Mouse (Mus musculus): Measurements from ENCODE around the gene Sidt1. TPM values are rescaled to one million over a fixed set of nuclear protein-coding genes. Genes with fewer than 3 reads are reported as not detected.

The Sidt1 gene
- polyA plus RNA-seq, 1 experiment from 2014 or later, result 10.6 TPM

GRCm38 (mm10) chr16:44242633-44243032 is 90.4 kb downstream of the Sidt1 start:
- Histone ChIP-seq H3K4me3 (ENCODE audit: low read depth, low read length) (no peak overlapping the region), H3K27me3 (ENCODE audit: control insufficient read depth, insufficient read depth, low read length) (no peaks in the 10 kb centered on the region), H3K4me1 (ENCODE audit: control insufficient read depth, insufficient read depth, low read length) (no peaks in the 10 kb centered on the region), H3K27ac (ENCODE audit: low read depth, low read length) (no peak overlapping the region), H3K36me3 (ENCODE audit: control insufficient read depth, insufficient read depth, low read length) (no peaks in the 10 kb centered on the region), H3K9me3 (ENCODE audit: control insufficient read depth, low read length) (no peaks in the 10 kb centered on the region), H3K9ac (replicated peaks; ENCODE audit: low read depth, low read length) (no peak overlapping the region), H3K4me2 (ENCODE audit: low read depth, low read length) (no peak overlapping the region)
- ATAC-seq (ENCODE audit: low read depth), result peak; percentile 81
- WGBS, result 4% methylated on average over 1 of the region's 1 CpGs

- 72% methylated on average over 8 of the region's 8 CpGs for WGBS
- no peak overlapping the region for H3K4me2 ChIP-seq (ENCODE audit: low read depth, low read length)
- no peak for ATAC-seq (ENCODE audit: low read depth)
Measured at GRCm38 (mm10) chr16:44240406-44240805, 92.6 kb downstream of the Sidt1 start.

GRCm38 (mm10) chr16:44238835-44239263 is 94.1 kb downstream of the Sidt1 start:
- H3K4me3 ChIP-seq (ENCODE audit: low read depth, low read length), result no peak overlapping the region
- no peak for ATAC-seq (ENCODE audit: low read depth)
- H3K9ac ChIP-seq (replicated peaks; ENCODE audit: low read depth, low read length), result no peak overlapping the region
- no peaks in the 10 kb centered on the region for H3K4me1 ChIP-seq (ENCODE audit: control insufficient read depth, insufficient read depth, low read length)
- no peaks in the 10 kb centered on the region for H3K36me3 ChIP-seq (ENCODE audit: control insufficient read depth, insufficient read depth, low read length)
- 66% methylated on average over 10 of the region's 10 CpGs for WGBS
- H3K27me3 ChIP-seq (ENCODE audit: control insufficient read depth, insufficient read depth, low read length), result no peaks in the 10 kb centered on the region
- H3K27ac ChIP-seq (ENCODE audit: low read depth, low read length), result no peak overlapping the region
- no peak overlapping the region for H3K4me2 ChIP-seq (ENCODE audit: low read depth, low read length)
- H3K9me3 ChIP-seq (ENCODE audit: control insufficient read depth, low read length), result no peaks in the 10 kb centered on the region

More at GRCm38 (mm10) chr16:44240406-44240805, 92.6 kb downstream of the Sidt1 start:
- no peaks in the 10 kb centered on the region for H3K4me1 ChIP-seq (ENCODE audit: control insufficient read depth, insufficient read depth, low read length)
- no peaks in the 10 kb centered on the region for H3K9me3 ChIP-seq (ENCODE audit: control insufficient read depth, low read length)
- H3K27ac ChIP-seq (ENCODE audit: low read depth, low read length), result no peak overlapping the region
- no peak overlapping the region for H3K4me3 ChIP-seq (ENCODE audit: low read depth, low read length)
- H3K9ac ChIP-seq (replicated peaks; ENCODE audit: low read depth, low read length), result no peak overlapping the region
- no peaks in the 10 kb centered on the region for H3K27me3 ChIP-seq (ENCODE audit: control insufficient read depth, insufficient read depth, low read length)
- no peaks in the 10 kb centered on the region for H3K36me3 ChIP-seq (ENCODE audit: control insufficient read depth, insufficient read depth, low read length)

GRCm38 (mm10) chr16:44237836-44238235 is 95.2 kb downstream of the Sidt1 start:
- Histone ChIP-seq H3K27me3 (ENCODE audit: control insufficient read depth, insufficient read depth, low read length) (no peaks in the 10 kb centered on the region), H3K4me2 (ENCODE audit: low read depth, low read length) (no peak overlapping the region), H3K36me3 (ENCODE audit: control insufficient read depth, insufficient read depth, low read length) (no peaks in the 10 kb centered on the region), H3K9me3 (ENCODE audit: control insufficient read depth, low read length) (no peaks in the 10 kb centered on the region), H3K4me3 (ENCODE audit: low read depth, low read length) (no peak overlapping the region), H3K9ac (replicated peaks; ENCODE audit: low read depth, low read length) (no peak overlapping the region), H3K27ac (ENCODE audit: low read depth, low read length) (no peak overlapping the region), H3K4me1 (ENCODE audit: control insufficient read depth, insufficient read depth, low read length) (no peaks in the 10 kb centered on the region)
- 71% methylated on average over 3 of the region's 3 CpGs for WGBS
- ATAC-seq (ENCODE audit: low read depth), result no peak

- no peak for ATAC-seq (ENCODE audit: low read depth)
Measured at GRCm38 (mm10) chr16:44233019-44233418, 100.0 kb downstream of the Sidt1 start.

DNA sequence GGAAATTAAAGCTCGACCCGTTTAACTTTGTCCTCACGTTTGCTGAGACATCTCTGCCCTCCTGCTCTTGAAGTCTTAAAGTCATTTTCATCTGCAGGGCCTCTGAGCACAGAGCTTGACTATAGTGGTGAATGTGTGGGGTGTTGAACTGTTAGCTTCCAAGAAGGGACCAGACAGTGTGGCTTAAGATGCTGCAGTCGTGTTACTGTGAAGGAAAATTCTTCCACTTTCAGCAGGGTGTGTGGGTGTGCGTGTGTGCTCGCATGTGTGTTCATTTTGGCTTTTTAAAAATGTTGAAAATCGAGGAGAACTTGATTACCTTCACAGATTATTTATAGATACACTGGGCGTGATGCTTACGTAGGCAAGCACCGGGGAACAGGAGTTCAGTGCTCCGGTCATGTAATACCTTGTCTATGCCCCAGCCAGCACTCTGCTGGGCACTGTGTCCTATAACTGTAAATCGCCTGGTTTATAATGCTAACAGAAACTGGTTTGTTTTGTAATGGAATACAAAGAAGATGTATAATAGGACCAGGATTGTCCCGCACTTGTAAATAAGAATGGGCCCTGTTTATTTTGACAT is 106.2 kb downstream of the Sidt1 start:
- no peaks in the 10 kb centered on the region for H3K36me3 ChIP-seq (ENCODE audit: control insufficient read depth, insufficient read depth, low read length)
- H3K9ac ChIP-seq (replicated peaks; ENCODE audit: low read depth, low read length), result no peak overlapping the region
- H3K9me3 ChIP-seq (ENCODE audit: control insufficient read depth, low read length), result no peaks in the 10 kb centered on the region
- H3K4me1 ChIP-seq (ENCODE audit: control insufficient read depth, insufficient read depth, low read length), result no peaks in the 10 kb centered on the region
- H3K4me3 ChIP-seq (ENCODE audit: low read depth, low read length), result no peak overlapping the region
- WGBS, result 91% methylated on average over 13 of the region's 13 CpGs
- H3K4me2 ChIP-seq (ENCODE audit: low read depth, low read length), result no peak overlapping the region
- no peak for ATAC-seq (ENCODE audit: low read depth)
- H3K27ac ChIP-seq (ENCODE audit: low read depth, low read length), result no peak overlapping the region
- no peaks in the 10 kb centered on the region for H3K27me3 ChIP-seq (ENCODE audit: control insufficient read depth, insufficient read depth, low read length)

More at GRCm38 (mm10) chr16:44233019-44233418, 100.0 kb downstream of the Sidt1 start:
- Histone ChIP-seq H3K36me3 (ENCODE audit: control insufficient read depth, insufficient read depth, low read length) (no peaks in the 10 kb centered on the region), H3K4me3 (ENCODE audit: low read depth, low read length) (no peak overlapping the region), H3K9me3 (ENCODE audit: control insufficient read depth, low read length) (no peaks in the 10 kb centered on the region), H3K27ac (ENCODE audit: low read depth, low read length) (no peak overlapping the region), H3K4me2 (ENCODE audit: low read depth, low read length) (no peak overlapping the region), H3K4me1 (ENCODE audit: control insufficient read depth, insufficient read depth, low read length) (no peaks in the 10 kb centered on the region), H3K9ac (replicated peaks; ENCODE audit: low read depth, low read length) (no peak overlapping the region), H3K27me3 (ENCODE audit: control insufficient read depth, insufficient read depth, low read length) (no peaks in the 10 kb centered on the region)
- WGBS, result 88% methylated on average over 7 of the region's 7 CpGs

GRCm38 (mm10) chr16:44221463-44221862 is 111.5 kb downstream of the Sidt1 start:
- Histone ChIP-seq H3K9ac (replicated peaks; ENCODE audit: low read depth, low read length) (no peak overlapping the region), H3K4me3 (ENCODE audit: low read depth, low read length) (no peak overlapping the region), H3K27me3 (ENCODE audit: control insufficient read depth, insufficient read depth, low read length) (no peaks in the 10 kb centered on the region), H3K4me2 (ENCODE audit: low read depth, low read length) (no peak overlapping the region), H3K4me1 (ENCODE audit: control insufficient read depth, insufficient read depth, low read length) (no peaks in the 10 kb centered on the region), H3K36me3 (ENCODE audit: control insufficient read depth, insufficient read depth, low read length) (peaks cover 25% of the 10 kb centered on the region), H3K9me3 (ENCODE audit: control insufficient read depth, low read length) (no peaks in the 10 kb centered on the region), H3K27ac (ENCODE audit: low read depth, low read length) (no peak overlapping the region)
- 89% methylated on average over 6 of the region's 6 CpGs for WGBS
- no peak for ATAC-seq (ENCODE audit: low read depth)

GRCm38 (mm10) chr16:44216417-44216816 is 116.6 kb downstream of the Sidt1 start:
- Histone ChIP-seq H3K4me2 (ENCODE audit: low read depth, low read length) (no peak overlapping the region), H3K4me1 (ENCODE audit: control insufficient read depth, insufficient read depth, low read length) (no peaks in the 10 kb centered on the region), H3K27me3 (ENCODE audit: control insufficient read depth, insufficient read depth, low read length) (no peaks in the 10 kb centered on the region), H3K9ac (replicated peaks; ENCODE audit: low read depth, low read length) (no peak overlapping the region), H3K27ac (ENCODE audit: low read depth, low read length) (no peak overlapping the region), H3K9me3 (ENCODE audit: control insufficient read depth, low read length) (no peaks in the 10 kb centered on the region), H3K36me3 (ENCODE audit: control insufficient read depth, insufficient read depth, low read length) (peaks cover 45% of the 10 kb centered on the region), H3K4me3 (ENCODE audit: low read depth, low read length) (no peak overlapping the region)
- WGBS, result 96% methylated on average over 7 of the region's 7 CpGs
- ATAC-seq (ENCODE audit: low read depth), result no peak

DNA sequence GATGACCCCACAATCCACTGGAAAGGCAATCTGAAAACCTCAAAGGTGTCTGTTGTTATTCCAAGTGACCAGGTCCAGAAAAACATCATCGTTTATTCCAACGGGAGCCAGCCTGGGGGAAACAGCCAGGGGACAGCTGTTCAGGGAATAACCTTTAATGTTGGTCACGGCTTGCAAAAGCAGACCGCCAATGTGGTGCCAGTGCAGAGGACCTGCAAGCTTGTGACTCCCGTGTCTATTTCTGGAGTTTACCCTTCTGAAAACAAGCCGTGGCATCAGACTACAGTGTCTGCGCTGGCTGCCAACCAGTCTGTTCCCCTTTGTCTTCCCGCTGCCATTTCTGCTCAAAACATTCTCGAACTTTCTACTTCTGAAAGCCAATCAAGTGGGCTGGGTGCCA is 117.5 kb downstream of the Sidt1 start:
- ATAC-seq (ENCODE audit: low read depth), result no peak
- no peak overlapping the region for H3K9ac ChIP-seq (replicated peaks; ENCODE audit: low read depth, low read length)
- no peaks in the 10 kb centered on the region for H3K27me3 ChIP-seq (ENCODE audit: control insufficient read depth, insufficient read depth, low read length)
- peaks cover 41% of the 10 kb centered on the region for H3K36me3 ChIP-seq (ENCODE audit: control insufficient read depth, insufficient read depth, low read length)
- H3K4me3 ChIP-seq (ENCODE audit: low read depth, low read length), result no peak overlapping the region
- no peaks in the 10 kb centered on the region for H3K4me1 ChIP-seq (ENCODE audit: control insufficient read depth, insufficient read depth, low read length)
- no peak overlapping the region for H3K27ac ChIP-seq (ENCODE audit: low read depth, low read length)
- 97% methylated on average over 9 of the region's 9 CpGs for WGBS
- H3K9me3 ChIP-seq (ENCODE audit: control insufficient read depth, low read length), result no peaks in the 10 kb centered on the region
- no peak overlapping the region for H3K4me2 ChIP-seq (ENCODE audit: low read depth, low read length)

Measured in neural tube, embryonic 14.5 days (tissue).